Mouse (Mus musculus) bone marrow macrophage, adult 2 months (primary cell): Measurements from ENCODE around the gene Rbms3. TPM values are rescaled to one million over a fixed set of nuclear protein-coding genes. Genes with fewer than 3 reads are reported as not detected.

Experiments used
- H3K27ac ChIP-seq: 2 replicates; pipeline ENCODE4 v1.5.1; 2012; ENCODE audit warnings: low read depth, low read length; ENCODE audit not compliant: insufficient read depth
- H3K4me1 ChIP-seq: 2 replicates; pipeline ENCODE4 v1.6.1; 2012; ENCODE audit warnings: low read length; ENCODE audit not compliant: control insufficient read depth, insufficient read depth
- H3K4me3 ChIP-seq: 2 replicates; pipeline ENCODE4 v1.5.1; 2012; ENCODE audit warnings: mild to moderate bottlenecking, low read length, moderate library complexity; ENCODE audit not compliant: insufficient read depth
- CTCF ChIP-seq: IDR thresholded peaks from 2 replicates; pipeline ENCODE4 v1.5.1; 2012; ENCODE audit warnings: low read depth, mild to moderate bottlenecking, low read length, moderate library complexity
- POLR2A ChIP-seq: IDR thresholded peaks from 2 replicates; pipeline ENCODE4 v1.6.1; 2012; ENCODE audit warnings: mild to moderate bottlenecking, low read depth, low read length, borderline replicate concordance
- polyA plus RNA-seq: library from polyadenylated mRNA; stranded (reverse); fragments of >200 nt; gene quantifications from 2 replicates; pipeline ENCODE4 v1.2.4, GENCODE M21; 2012; ENCODE audit not compliant: missing spikeins, insufficient read depth, insufficient read length

Rbms3 gene
- polyA plus RNA-seq, 1 experiment: 0.13 TPM

DNA sequence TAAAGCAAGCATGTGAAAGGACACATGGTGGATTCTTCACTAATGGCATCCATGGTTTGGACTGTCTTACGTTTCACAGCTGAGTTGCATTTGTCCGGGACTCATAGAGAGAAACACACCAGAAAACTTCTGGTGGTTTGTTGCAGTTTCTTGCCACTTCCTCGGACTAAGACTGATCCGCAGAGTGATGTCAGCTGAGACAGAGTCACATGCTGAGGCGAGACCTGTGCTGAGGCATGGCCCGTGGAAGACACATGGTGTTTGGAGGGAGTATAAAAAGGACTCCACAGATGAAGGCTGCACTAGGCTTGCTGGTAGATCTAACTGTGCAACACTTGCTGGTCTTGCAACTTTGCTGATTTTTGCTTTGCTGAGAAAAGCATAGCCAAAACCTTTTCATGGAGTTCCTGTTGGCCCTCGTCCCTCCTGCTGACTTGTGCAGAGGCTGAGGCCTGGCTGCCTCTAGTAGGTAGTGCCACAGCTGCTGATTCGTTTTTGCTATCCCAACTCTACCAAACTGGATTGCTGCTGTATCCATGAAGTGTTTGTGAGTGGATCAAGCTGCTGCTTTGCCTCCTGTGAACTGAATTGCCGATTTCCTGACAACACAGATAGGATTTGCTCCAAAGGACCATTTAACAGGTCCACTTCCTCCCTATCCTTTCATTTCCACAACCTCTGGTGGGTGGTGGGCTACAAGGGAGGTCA, 742.6 kb downstream of the Rbms3 start:
- no peak overlapping the region for H3K27ac ChIP-seq
- H3K4me3 ChIP-seq: no peak overlapping the region
- H3K4me1 ChIP-seq: no peaks in the 10 kb centered on the region
- TF ChIP-seq CTCF (no peak), POLR2A (no peak)

DNA sequence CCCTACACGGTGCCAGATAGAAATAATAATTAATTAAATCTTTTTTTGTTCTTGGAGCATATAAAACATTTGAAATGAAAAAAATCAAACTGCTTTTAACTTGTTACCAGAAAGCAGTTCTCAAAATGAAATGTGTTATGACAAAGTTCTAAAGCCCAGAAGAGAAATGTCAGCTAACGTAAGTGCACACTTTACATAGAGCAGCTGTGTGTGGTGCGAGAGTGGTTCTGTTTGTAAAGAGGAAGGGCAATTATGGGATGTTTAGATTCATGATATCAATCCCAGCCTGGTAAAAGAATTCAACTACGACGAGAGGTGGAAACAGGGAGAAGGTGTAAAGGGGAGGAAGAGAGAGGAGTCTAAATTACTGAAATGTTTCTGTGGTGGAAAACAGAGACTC, 744.1 kb downstream of the Rbms3 start:
- TF ChIP-seq POLR2A: no peak
- no peak for TF ChIP-seq CTCF
- H3K4me3 ChIP-seq: no peak overlapping the region
- no peak overlapping the region for H3K27ac ChIP-seq
- H3K4me1 ChIP-seq: no peaks in the 10 kb centered on the region

- TF ChIP-seq CTCF (no peak), POLR2A (no peak)
- no peak overlapping the region for H3K4me3 ChIP-seq
- H3K4me1 ChIP-seq: no peaks in the 10 kb centered on the region
- H3K27ac ChIP-seq: no peak overlapping the region
Measured at GRCm38 (mm10) chr9:116880503-116880902, 749.2 kb downstream of the Rbms3 start.

DNA sequence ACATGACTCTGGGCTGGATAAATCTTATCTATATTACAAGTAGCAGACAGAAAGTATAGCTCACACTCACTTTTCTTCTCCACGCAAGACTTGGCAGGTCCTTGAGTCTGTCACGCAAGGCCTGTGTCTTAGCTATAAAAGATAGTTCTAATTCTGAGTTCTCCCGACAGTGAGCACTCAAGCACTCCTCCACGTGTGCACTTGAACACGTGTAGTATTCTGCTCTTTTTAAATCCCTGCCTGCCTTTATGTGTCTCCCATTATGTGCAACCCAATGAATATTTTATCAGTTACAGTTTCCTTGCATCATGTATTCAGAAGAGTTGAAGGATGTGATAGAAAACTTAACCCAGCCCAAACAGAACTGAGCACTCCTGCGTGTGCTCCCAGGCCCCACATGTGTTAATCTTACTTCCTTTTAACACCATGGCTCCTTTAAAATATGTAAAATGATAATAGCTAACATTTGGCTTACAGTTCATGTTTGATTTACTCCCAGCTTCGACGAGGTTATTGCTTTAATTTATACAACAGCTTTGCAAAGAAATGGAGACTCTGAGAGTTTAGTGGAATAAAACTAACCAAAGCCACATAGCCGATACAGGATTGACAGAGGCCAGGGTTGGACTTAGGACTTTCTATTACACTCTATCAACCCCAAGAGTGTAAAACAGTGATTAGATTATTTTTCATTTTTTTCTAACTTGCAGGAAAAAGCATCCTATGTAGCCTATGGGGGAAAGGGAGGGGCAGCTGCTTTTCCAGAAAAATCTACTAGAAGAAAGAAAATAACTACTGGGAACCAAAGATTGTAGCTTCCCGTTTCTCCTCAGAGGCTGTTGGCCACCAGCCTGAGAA, 749.9 kb downstream of the Rbms3 start:
- no peak overlapping the region for H3K4me3 ChIP-seq
- no peak for TF ChIP-seq POLR2A
- no peak for TF ChIP-seq CTCF
- H3K27ac ChIP-seq: no peak overlapping the region
- H3K4me1 ChIP-seq: no peaks in the 10 kb centered on the region

DNA sequence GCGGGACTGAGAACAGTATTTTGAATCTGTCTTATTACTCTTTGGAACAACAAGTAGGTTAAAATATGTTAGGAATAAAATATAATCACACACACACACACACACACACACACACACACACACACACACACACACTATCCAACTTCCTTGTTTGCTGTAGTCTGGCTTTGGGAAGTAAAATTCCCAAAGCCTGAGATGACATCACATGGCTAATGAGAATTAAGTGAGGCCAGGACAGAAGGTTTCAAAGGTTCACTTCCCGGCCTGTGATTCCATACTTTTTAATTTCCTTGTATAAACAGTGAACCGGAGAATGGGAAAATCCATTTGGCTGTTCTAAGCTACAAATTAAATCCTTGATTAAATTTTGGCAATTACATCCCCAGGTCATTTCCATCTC, 752.9 kb downstream of the Rbms3 start:
- H3K4me1 ChIP-seq: no peaks in the 10 kb centered on the region
- no peak overlapping the region for H3K4me3 ChIP-seq
- TF ChIP-seq POLR2A (no peak), CTCF (no peak)
- H3K27ac ChIP-seq: no peak overlapping the region

DNA sequence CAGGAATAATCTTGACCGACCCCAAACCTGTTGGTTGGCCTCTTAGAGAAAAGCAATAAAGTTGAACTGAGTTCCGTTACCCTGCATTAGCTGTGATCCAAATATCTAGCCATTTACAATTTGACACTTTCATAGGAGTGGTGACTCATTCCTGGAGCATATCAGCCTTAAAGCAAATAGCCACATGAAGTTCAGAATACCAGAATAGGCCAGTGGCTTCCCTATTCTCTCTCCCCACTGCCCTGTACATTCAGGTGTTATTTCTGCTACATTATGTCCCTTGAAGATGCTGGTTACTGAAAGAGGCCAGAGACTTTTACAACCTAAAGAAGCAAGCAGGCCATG, 755.8 kb downstream of the Rbms3 start:
- H3K27ac ChIP-seq: no peak overlapping the region
- H3K4me1 ChIP-seq: no peaks in the 10 kb centered on the region
- TF ChIP-seq CTCF: no peak
- no peak for TF ChIP-seq POLR2A
- H3K4me3 ChIP-seq: no peak overlapping the region

- no peak for TF ChIP-seq CTCF
- no peak for TF ChIP-seq POLR2A
- H3K4me1 ChIP-seq: no peaks in the 10 kb centered on the region
- no peak overlapping the region for H3K27ac ChIP-seq
- no peak overlapping the region for H3K4me3 ChIP-seq
Measured at GRCm38 (mm10) chr9:116873033-116873975, 756.4 kb downstream of the Rbms3 start.

DNA sequence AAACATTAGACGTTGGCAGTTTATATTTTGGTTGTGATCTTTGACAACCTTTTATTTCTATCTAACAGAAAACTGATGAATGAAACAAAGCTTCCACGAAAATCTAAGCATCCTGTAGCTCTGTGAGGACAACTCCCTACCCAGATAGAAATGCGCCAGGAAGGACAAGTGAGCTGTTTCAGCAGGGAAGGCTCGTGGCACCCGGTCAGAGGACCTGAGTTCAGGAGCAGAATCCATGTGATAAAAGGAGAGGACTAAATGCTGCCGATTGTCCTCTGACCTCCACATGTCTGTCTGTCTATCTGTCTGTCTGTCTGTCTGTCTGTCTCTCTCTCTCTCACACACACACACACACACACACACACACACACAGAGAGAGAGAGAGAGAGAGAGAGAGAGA, 757.4 kb downstream of the Rbms3 start:
- Histone ChIP-seq H3K4me3 (no peak overlapping the region), H3K4me1 (no peaks in the 10 kb centered on the region), H3K27ac (no peak overlapping the region)
- TF ChIP-seq POLR2A (no peak), CTCF (no peak)

- no peak for TF ChIP-seq CTCF
- no peak for TF ChIP-seq POLR2A
- no peak overlapping the region for H3K4me3 ChIP-seq
- no peak overlapping the region for H3K27ac ChIP-seq
- H3K4me1 ChIP-seq: no peaks in the 10 kb centered on the region
Measured at GRCm38 (mm10) chr9:116871576-116871975, 758.1 kb downstream of the Rbms3 start.

GRCm38 (mm10) chr9:116866060-116866459, 763.7 kb downstream of the Rbms3 start:
- Histone ChIP-seq H3K4me3 (no peak overlapping the region), H3K27ac (no peak overlapping the region), H3K4me1 (no peaks in the 10 kb centered on the region)
- TF ChIP-seq CTCF (no peak), POLR2A (no peak)
